Mouse (Mus musculus): ENCODE data around the gene Olfr1129. TPM values are rescaled to one million over a fixed set of nuclear protein-coding genes. Genes with fewer than 3 reads are reported as not detected.
"Not testable (repeated sequence)": the region's sequence is repeated elsewhere in the genome, so short reads cannot be mapped to it uniquely, and the experiment has no call there.

Olfr1129 gene
- not detected in 2 replicates for polyA plus RNA-seq (2014; fragmentation: Nextera tagmentation; extraction: Ambion mirVana)

GRCm38 (mm10) chr2:87573602-87574001 lies at the start of gene Olfr1129:
Gene Olfr1129 (plus strand): TSS chr2:87573902.
- not testable (repeated sequence) for H3K9ac ChIP-seq (ENCODE audit: low read length); ATAC-seq (ENCODE audit: insufficient number of reproducible peaks, low FRiP score, low TSS enrichment, low read depth); H3K27ac ChIP-seq (replicated peaks; ENCODE audit: low read depth, low read length); H3K9me3 ChIP-seq (ENCODE audit: control insufficient read depth, low read length); H3K4me1 ChIP-seq (ENCODE audit: control insufficient read depth, insufficient read depth, low read length); H3K4me2 ChIP-seq (ENCODE audit: low read depth, severe bottlenecking); H3K36me3 ChIP-seq (ENCODE audit: control insufficient read depth, insufficient read depth, low read length); DNase-seq (ENCODE audit: low spot score); H3K4me3 ChIP-seq (ENCODE audit: low read depth, low read length); H3K27me3 ChIP-seq (ENCODE audit: control insufficient read depth, insufficient read depth, low read length)
- 79% methylated on average over 1 of the region's 1 CpGs for WGBS

- H3K27ac ChIP-seq (replicated peaks; ENCODE audit: low read depth, low read length); DNase-seq (ENCODE audit: low spot score); H3K27me3 ChIP-seq (ENCODE audit: control insufficient read depth, insufficient read depth, low read length); H3K9me3 ChIP-seq (ENCODE audit: control insufficient read depth, low read length); H3K4me3 ChIP-seq (ENCODE audit: low read depth, low read length); H3K36me3 ChIP-seq (ENCODE audit: control insufficient read depth, insufficient read depth, low read length); H3K4me1 ChIP-seq (ENCODE audit: control insufficient read depth, insufficient read depth, low read length); ATAC-seq (ENCODE audit: insufficient number of reproducible peaks, low FRiP score, low TSS enrichment, low read depth); H3K9ac ChIP-seq (ENCODE audit: low read length): not testable (repeated sequence)
- 0 out of 2 replicates have a peak overlapping the region, but pooled peaks have one; percentile 15 for H3K4me2 ChIP-seq (ENCODE audit: low read depth, severe bottlenecking)
- WGBS: 33% methylated on average over 38 of the region's 39 CpGs
These were observed 47.6 kb upstream of the Olfr1129 start for GRCm38 (mm10) chr2:87525899-87526616.

GRCm38 (mm10) chr2:87531496-87531895 lies 42.2 kb upstream of the Olfr1129 start, which contains the start of gene Olfr153:
Gene Olfr153 (plus strand): TSS chr2:87531796.
- Histone ChIP-seq H3K4me3 (ENCODE audit: low read depth, low read length) (no peak within 1 kb of the TSS), H3K4me1 (ENCODE audit: control insufficient read depth, insufficient read depth, low read length) (no peaks in the 10 kb centered on the region), H3K9ac (ENCODE audit: low read length) (no peak within 1 kb of the TSS), H3K27ac (replicated peaks; ENCODE audit: low read depth, low read length) (no peak within 1 kb of the TSS), H3K27me3 (ENCODE audit: control insufficient read depth, insufficient read depth, low read length) (no peaks in the 10 kb centered on the region), H3K9me3 (ENCODE audit: control insufficient read depth, low read length) (no peaks in the 10 kb centered on the region), H3K4me2 (ENCODE audit: low read depth, severe bottlenecking) (no peak within 1 kb of the TSS), H3K36me3 (ENCODE audit: control insufficient read depth, insufficient read depth, low read length) (no peaks in the 10 kb centered on the region)
- DNase-seq (ENCODE audit: low spot score) (no peak), ATAC-seq (ENCODE audit: insufficient number of reproducible peaks, low FRiP score, low TSS enrichment, low read depth) (no peak)

- ATAC-seq (ENCODE audit: insufficient number of reproducible peaks, low FRiP score, low TSS enrichment, low read depth): no peak
- Histone ChIP-seq H3K4me3 (ENCODE audit: low read depth, low read length) (no peak overlapping the region), H3K9me3 (ENCODE audit: control insufficient read depth, low read length) (no peaks in the 10 kb centered on the region), H3K4me2 (ENCODE audit: low read depth, severe bottlenecking) (no peak overlapping the region), H3K27me3 (ENCODE audit: control insufficient read depth, insufficient read depth, low read length) (no peaks in the 10 kb centered on the region), H3K27ac (replicated peaks; ENCODE audit: low read depth, low read length) (no peak overlapping the region), H3K4me1 (ENCODE audit: control insufficient read depth, insufficient read depth, low read length) (no peaks in the 10 kb centered on the region), H3K9ac (ENCODE audit: low read length) (no peak overlapping the region), H3K36me3 (ENCODE audit: control insufficient read depth, insufficient read depth, low read length) (no peaks in the 10 kb centered on the region)
- DNase-seq (ENCODE audit: low spot score): no peak
- WGBS: 74% methylated on average over 2 of the region's 2 CpGs
These were observed 38.9 kb upstream of the Olfr1129 start for GRCm38 (mm10) chr2:87534826-87535225.

GRCm38 (mm10) chr2:87545442-87545841 lies 28.3 kb upstream of the Olfr1129 start, which contains the start of gene Olfr1128:
Gene Olfr1128 (minus strand): TSS chr2:87545542.
- Histone ChIP-seq H3K27me3 (ENCODE audit: control insufficient read depth, insufficient read depth, low read length) (no peaks in the 10 kb centered on the region), H3K4me1 (ENCODE audit: control insufficient read depth, insufficient read depth, low read length) (no peaks in the 10 kb centered on the region), H3K4me2 (ENCODE audit: low read depth, severe bottlenecking) (no peak within 1 kb of the TSS), H3K9me3 (ENCODE audit: control insufficient read depth, low read length) (no peaks in the 10 kb centered on the region), H3K36me3 (ENCODE audit: control insufficient read depth, insufficient read depth, low read length) (no peaks in the 10 kb centered on the region), H3K4me3 (ENCODE audit: low read depth, low read length) (no peak within 1 kb of the TSS), H3K27ac (replicated peaks; ENCODE audit: low read depth, low read length) (no peak within 1 kb of the TSS), H3K9ac (ENCODE audit: low read length) (no peak within 1 kb of the TSS)
- ATAC-seq (ENCODE audit: insufficient number of reproducible peaks, low FRiP score, low TSS enrichment, low read depth) (no peak), DNase-seq (ENCODE audit: low spot score) (no peak)
- 94% methylated on average over 1 of the region's 1 CpGs for WGBS

- H3K9me3 ChIP-seq (ENCODE audit: control insufficient read depth, low read length); H3K27ac ChIP-seq (replicated peaks; ENCODE audit: low read depth, low read length); DNase-seq (ENCODE audit: low spot score); H3K4me2 ChIP-seq (ENCODE audit: low read depth, severe bottlenecking); ATAC-seq (ENCODE audit: insufficient number of reproducible peaks, low FRiP score, low TSS enrichment, low read depth); H3K27me3 ChIP-seq (ENCODE audit: control insufficient read depth, insufficient read depth, low read length); H3K4me3 ChIP-seq (ENCODE audit: low read depth, low read length); H3K4me1 ChIP-seq (ENCODE audit: control insufficient read depth, insufficient read depth, low read length); H3K36me3 ChIP-seq (ENCODE audit: control insufficient read depth, insufficient read depth, low read length); H3K9ac ChIP-seq (ENCODE audit: low read length): not testable (repeated sequence)
These were observed 32.2 kb downstream of the Olfr1129 start, which contains the start of gene Olfr1130 for GRCm38 (mm10) chr2:87605912-87606311. Gene Olfr1130 (plus strand): TSS chr2:87606212.

- Histone ChIP-seq H3K9me3 (ENCODE audit: control insufficient read depth, low read length) (no peaks in the 10 kb centered on the region), H3K9ac (ENCODE audit: low read length) (no peak within 1 kb of the TSS), H3K27ac (replicated peaks; ENCODE audit: low read depth, low read length) (no peak within 1 kb of the TSS), H3K4me1 (ENCODE audit: control insufficient read depth, insufficient read depth, low read length) (no peaks in the 10 kb centered on the region), H3K4me3 (ENCODE audit: low read depth, low read length) (no peak within 1 kb of the TSS), H3K36me3 (ENCODE audit: control insufficient read depth, insufficient read depth, low read length) (no peaks in the 10 kb centered on the region), H3K27me3 (ENCODE audit: control insufficient read depth, insufficient read depth, low read length) (no peaks in the 10 kb centered on the region), H3K4me2 (ENCODE audit: low read depth, severe bottlenecking) (no peak within 1 kb of the TSS)
- DNase-seq (ENCODE audit: low spot score) (no peak), ATAC-seq (ENCODE audit: insufficient number of reproducible peaks, low FRiP score, low TSS enrichment, low read depth) (no peak)
- 71% methylated on average over 3 of the region's 3 CpGs for WGBS
These were observed 53.1 kb downstream of the Olfr1129 start, which contains the start of gene Olfr1131 for GRCm38 (mm10) chr2:87626804-87627203. Gene Olfr1131 (plus strand): TSS chr2:87627104.

All from limb, embryonic 11.5 days (tissue).